Mouse (Mus musculus) adrenal gland, postnatal 25 days (tissue): ENCODE data around the gene Cemip. TPM values are rescaled to one million over a fixed set of nuclear protein-coding genes. Genes with fewer than 3 reads are reported as not detected.

Experiments
- DNase-seq: peaks from one replicate; pipeline ENCODE4 v3.0.0; 2021; ENCODE audit warnings: mixed read lengths
- total RNA-seq: library from RNA; stranded (reverse); gene quantifications from 2 replicates; pipeline ENCODE4 v1.2.3, GENCODE M21; 2021

Cemip gene
- total RNA-seq, 1 experiment from 2014 or later, result 1.6 TPM

DNA sequence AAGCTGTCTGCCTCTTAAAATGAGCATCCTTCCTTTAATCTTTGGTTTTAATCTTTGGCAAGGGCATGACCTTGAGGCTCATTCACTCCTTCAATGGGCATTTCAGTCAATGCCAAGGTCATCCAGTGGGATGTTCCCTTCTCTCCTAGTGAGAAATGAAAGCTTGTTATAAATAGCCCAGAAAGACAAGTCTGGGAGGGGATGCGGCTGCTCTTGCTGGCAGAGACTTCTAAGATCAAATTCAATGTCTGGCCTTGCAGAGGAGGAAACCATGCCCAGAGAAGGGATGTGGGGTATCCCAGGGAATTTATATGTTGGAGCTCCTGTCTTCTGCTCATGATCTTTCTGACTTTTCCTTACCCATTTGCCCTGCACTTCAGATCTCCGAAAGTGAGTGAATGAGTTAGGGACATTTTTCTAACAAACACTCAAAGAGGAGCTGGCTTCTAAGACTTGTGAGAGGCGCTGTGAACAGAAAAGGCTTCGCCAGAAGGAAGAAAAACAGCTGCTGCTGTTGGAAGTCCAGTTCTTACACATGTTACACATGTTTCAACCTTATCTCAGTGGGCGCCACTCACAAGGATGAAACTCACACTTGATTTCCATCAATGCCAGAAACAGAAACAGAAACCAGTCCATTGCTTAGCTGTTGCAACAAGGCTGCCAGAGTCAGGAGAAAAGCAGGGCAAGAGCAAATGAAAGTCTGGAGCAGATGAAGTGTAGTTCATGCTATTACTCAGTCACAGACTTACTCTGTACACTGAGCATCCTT is 120.1 kb downstream of the Cemip start:
- DNase-seq, result no peak

DNA sequence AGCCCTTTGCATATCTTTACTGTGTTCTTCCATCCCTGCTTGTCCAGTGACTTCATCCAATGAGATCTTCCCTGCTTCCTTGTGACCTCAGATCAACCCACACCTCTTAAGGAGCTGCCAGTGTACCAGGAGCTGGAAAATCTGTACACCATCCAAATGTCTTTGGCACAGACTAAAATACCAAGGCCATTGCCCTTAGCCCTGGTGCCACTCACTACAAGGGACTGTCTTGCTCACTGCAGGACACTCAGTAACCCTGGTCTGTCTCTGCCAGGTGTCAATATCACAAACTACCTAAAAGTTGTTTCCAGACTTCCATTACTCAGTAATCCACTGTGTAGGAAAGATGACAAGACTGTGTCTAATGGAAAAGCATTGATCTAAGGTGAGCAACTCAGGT is 121.1 kb downstream of the Cemip start:
- DNase-seq, result no peak

DNA sequence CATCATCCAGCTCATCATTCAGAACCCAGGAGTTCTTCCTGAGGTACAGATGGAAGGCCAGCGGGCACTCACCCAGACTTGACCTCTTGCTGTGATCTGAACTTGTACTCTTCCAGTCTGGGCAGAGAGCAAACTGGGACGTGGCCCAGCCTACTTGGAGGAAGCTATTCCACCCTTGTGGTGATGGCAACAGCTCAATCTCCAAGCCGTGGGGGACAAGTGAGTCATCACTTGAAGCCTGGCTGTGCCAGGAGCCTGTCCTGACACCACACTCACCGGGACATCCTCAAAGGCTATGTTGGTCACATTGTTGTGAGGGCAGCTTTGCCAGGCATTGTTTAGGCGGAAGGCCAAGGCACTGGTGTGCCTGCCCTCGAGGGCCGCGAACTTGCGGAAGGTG is 133.8 kb downstream of the Cemip start:
- DNase-seq, result peak; percentile 5

DNA sequence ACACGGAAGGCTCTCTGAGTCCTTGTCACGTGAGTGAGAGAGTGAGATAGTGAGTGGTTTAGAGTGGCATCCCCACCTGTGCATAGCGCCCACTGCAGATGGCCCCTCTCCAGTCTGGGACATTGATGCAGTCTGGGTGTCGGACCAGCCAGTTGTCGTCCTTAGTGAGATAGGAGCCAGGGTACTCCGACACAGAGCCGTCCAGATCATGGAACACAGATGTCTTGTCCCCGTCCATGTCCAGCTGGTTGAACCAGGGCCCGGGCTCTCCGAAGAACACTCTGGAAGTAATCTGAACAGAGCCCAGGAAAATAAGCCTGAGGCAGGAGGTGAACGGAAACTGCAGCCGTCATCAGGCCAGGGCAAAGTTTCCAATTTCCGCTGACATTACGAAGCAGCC is 135.0 kb downstream of the Cemip start:
- no peak for DNase-seq

DNA sequence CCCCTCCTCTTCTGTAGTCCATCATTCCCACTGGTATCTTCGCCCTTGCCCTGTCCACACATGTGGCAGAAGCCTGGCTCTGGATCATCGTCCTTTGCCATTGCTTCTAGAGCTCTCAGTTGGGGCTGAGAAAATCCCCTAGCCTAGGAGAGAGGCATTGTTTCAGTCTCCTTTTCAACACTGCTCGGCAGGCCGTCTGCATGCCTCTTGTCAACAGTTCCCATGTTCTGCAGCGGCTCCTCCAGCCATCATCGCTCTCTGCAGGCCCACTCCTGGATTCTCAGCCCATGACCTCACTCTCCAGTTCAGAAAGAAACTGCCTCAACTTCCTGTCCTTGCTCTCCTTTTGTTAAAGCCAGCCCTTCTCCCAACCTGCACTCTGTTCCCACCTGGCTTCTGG is 136.6 kb downstream of the Cemip start:
- no peak for DNase-seq

DNA sequence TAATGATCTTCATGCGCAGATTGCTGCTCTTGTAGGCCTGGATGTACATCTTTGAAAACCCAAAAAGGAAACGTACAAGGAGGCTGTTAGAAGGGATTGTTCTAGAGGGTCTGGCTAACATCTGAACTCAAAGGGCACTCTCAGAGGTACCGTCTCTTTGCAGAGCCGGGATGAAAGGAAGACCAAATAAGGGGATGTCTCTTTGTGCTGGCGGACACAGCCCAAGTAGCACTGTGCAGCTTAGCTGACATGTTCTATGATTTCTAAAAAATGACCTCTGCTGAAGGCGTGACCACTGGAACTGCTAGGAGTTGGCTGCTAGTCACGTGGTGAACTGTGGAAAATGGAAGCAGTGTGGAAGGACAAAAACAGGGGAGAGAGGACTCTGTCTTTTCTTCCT is 137.6 kb downstream of the Cemip start:
- no peak for DNase-seq

DNA sequence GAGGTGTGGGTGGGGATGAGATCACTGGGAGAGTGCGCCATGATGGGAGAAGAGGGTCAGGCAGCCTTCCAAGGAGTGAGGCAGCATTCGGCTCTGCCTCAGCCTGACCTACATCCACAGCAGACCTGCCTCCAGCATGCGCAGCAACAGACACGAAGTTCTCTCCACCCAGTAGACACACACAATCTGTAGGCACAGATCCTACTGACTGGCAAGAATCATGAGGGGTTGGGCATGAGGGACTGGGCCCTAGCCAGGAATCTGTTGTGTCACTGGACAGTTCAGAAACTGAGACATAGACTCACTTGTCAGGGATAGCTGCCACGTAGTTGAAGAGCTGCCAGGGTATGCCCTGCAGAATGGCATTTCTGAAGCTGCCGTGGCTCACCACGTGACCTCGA is 144.6 kb downstream of the Cemip start:
- DNase-seq, result peak; percentile 60

DNA sequence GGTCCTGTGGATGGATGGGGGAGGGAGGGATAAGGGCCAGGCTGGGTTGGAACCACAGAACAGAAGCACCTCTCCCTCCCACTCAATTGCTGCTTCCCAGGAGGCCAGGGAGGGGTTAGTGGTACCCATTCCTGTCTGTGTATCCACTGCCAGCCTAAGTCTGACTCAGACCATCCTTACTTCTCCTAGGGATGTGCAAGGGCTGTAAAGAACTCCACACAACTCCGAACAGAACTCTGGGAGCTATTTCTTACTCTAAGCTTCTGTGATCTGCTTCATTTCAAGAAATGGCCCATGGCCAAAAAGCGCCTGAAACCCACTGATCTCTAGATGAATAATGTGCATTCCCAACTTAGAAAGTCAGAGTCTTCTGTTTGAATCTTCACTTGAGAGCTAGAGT is 146.2 kb downstream of the Cemip start:
- DNase-seq, result no peak

DNA sequence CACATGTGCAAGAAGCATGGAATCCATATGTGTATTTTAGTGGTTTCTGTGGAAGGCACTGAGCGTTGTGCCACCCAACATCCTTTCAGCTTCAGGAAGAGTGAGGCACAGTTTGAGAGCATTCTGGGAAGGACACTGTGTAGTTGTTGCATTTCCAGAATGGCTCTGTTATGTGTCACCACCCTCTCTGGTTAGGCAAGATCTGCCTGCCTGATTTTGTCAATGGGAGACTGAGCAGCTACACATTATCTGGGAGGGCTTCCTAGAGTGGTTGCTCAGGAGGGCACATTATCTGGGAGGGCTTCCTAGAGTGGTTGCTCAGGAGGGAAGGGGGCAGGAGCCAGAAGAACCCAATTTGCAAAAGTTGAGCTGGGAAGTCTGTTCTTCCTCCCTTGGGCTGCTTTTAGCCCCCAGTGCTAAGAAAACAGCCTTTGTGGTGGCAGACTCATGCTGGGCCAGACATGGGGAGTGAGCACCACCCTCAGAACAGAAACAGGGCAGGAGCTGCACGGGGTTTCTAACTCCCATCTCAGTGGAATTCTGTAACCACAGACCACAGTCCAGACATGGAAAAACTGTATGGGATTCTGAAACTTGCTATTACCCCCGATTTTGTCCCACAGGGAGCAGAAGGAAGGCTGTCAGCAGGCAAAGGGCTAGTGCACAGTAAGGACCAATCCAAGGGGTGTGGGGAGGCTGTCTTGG is 147.1 kb downstream of the Cemip start:
- DNase-seq, result no peak

DNA sequence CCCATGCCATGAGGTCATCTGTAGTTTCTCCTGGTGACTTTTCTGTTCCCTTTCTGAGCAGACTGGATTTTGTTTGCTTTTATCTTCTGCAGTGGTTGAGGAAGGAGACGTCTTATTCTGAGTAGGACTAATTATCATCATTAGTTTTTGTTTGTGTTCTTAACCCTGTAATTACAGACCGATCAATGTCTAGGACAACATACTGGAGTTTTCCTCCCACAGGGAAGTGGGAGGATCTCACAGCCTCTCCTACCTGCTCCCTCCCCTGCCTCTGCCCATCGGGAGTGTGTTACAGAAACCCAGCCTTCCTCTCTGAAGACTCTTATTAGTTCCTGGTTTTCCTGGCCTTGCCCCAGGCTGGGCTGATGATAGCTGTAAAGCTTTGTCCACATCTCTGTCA is 164.7 kb downstream of the Cemip start:
- no peak for DNase-seq

DNA sequence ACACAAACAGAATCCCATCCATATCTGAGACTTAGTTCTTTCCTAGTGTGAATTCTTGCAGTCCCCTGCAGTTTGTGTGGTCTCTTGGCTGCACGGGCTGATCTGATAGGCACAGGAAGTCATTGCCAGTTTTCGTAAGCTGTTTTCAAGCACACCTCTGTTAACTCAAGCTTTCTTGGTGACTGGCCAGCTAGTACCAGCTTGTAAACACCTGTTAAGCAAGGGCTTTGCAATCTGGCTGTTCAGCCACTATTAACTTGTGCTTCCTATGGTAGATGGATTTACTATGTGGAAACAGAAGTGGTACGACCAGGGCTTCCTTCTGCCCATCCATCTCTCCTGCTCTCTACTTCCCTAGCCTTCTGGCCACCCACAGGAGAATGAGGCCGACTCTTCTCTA is 166.1 kb downstream of the Cemip start:
- DNase-seq, result no peak

DNA sequence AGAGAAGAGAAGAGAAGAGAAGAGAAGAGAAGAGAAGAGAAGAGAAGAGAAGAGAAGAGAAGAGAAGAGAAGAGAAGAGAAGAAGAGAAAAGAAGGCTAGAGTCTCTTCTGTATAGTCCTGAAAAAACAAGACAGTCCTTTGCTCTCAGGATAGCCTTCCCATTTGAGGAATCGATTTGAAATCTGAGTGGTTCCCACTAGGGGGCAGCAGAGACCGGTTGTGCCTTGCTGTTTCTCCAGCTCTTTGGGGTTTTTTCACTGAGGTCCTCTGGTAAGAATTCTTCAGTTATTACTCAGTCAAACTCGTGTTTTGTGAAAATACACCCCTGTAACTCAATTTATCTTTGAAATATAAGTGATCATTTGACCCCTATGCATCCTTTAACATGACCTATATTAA is 171.7 kb downstream of the Cemip start:
- peak; percentile 88 for DNase-seq

DNA sequence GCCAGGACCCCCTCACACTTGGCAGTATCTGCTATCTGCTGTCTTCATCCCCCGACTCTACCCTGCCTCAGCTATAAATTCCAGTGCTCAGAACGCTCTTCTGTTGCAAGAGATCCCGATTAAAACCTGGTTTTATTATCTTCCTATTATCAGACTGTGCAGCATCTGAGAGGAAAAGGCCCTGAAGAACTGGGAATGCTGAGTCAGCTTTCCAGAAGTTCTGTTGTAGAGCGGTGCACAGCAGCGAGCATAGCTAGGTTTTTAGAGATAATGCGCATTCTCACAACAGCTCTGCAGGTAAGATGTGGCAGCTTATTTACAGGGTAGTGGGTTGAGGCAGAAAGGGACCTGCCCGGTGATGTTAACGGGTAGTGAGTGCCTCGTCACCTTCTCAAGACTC is 172.3 kb downstream of the Cemip start:
- DNase-seq, result no peak

DNA sequence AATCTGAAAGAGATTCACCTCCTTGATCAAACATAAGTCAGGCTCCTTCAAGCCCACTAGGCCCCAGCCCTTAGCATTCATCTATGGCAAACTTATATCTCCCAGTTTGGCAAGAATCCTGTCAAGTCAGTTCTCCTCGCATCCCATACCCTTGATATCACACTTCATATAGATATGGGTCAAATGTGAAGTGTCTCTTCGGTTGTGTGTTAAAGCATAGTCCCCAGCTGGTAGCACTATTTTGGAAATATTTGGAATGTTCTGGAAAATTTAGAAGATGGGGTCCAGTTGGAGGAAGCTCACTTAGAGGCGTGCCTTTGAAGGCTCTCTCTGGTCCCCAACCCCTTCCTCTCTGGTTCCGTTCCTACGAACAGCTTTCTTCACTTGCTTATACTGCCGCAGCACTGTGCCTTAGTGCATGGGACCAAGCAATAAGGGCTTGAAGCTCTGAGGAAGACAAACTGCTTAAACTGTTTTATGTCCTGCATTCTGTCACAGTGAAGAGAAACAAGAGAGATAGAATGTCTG is 172.8 kb downstream of the Cemip start:
- no peak for DNase-seq

DNA sequence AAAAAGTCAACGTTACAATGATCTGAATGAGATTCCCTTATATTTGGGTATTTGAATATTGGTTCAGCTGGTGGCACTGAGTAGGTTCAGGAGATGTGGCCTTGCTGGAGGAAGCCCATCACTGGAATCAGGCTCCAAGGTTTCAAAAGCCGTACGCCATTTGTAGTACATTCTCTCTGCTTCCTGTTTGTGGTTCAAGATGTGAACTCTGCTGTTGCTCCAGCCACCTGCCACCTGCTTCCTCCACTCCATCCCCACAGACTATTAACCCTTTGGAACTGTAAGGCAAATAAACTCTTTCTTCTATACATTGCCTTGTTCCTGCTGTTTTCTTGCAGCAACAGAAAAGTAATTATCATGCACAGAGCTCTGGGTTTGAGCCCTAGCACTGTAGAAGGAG is 174.4 kb downstream of the Cemip start:
- no peak for DNase-seq

DNA sequence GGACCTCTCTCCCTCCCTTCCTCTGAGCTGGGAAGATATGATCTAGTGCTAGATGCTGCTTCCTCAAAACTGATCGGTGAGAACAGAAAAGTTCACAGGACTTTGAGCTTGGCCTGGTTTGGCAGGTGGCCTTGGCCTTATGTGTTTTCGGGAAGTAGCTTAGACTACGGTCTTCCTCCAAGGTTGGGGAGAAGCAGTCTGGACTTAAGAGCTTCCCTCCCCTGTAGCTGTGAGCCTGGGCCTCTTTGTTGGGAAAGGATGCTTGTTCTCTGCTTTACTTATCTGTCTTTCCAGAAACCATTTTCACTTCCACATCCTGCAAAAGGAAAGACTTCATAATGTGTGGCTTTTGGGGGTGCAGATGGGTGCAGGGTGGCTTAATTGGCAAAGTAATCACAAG is 181.5 kb downstream of the Cemip start:
- DNase-seq, result no peak

DNA sequence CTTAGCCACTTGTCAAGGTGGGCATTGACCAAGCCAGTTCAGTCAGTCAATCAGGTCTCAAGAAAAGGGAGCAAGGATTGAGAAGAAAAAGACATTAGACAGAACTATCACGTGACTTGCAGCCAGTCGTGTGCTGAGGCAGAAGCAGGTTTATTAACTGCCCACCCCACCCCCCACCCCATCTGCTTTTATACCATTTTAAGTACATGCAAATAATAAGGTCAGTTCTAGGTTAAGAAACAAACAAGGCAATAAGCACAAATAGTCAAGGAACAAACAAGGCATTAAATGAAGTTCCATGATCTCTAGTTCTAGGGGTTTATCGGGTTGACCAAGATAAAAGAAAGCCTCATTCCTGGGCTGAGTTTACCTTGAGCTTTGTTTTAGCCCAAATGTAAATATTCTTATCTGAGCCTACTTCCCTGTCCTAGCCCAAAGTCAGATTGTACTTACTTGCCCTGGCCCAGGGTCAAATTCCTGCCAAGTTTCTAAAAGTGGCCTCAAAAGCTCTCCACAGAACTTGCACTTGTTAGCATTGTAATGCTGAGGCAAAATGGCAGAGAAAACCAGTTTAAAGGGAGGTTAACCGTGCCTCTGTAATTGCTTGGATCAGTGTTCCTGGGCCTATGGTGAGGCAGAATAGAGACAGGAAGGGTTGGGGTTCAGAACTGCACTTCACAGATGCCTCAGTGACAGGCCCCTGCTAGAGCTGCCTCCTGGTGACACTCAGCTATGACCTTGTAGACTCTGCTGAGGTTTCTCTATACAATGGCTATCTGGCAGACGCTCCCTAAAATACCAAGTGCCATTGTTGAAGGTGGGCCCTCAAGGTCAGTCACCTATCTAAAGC is 183.8 kb downstream of the Cemip start:
- DNase-seq, result no peak

DNA sequence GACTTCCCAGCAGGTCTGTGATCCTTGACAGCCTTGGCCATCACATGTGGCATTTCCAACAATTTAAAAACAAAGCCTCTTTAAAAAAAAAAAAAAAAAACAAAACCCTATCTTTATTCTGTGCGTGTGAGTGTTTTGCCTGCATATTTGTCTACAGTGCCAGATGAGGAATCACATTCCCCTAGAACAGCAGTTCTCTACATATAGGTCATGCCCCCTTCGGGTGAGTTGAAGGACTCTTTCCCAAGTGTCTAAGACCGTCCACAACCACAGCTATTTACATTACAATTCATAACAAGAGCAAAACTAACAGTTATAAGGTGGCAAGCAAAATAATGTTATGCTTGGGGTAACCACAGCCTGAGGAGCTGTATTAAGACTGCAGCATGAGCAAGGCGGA is 184.9 kb downstream of the Cemip start:
- no peak for DNase-seq

DNA sequence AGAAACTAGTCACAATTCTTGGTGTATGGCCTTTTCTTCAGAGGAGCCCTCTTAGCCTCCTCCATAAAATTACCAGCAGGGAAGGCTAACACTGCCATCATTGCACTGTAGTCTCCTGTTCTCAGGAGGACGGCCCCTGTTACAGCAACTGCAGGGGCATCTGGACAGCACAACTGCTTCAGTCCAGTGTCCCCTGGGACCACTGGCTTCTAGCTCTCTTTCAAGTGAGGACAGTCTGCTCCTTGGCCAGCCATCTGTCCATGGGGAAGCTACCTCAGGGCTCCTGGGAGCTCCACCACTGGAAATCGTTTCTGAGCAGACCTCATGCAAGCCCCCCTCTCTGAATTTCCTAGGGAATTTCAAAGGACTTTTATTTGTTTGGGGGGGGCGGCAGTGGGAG is 185.8 kb downstream of the Cemip start:
- DNase-seq, result no peak

DNA sequence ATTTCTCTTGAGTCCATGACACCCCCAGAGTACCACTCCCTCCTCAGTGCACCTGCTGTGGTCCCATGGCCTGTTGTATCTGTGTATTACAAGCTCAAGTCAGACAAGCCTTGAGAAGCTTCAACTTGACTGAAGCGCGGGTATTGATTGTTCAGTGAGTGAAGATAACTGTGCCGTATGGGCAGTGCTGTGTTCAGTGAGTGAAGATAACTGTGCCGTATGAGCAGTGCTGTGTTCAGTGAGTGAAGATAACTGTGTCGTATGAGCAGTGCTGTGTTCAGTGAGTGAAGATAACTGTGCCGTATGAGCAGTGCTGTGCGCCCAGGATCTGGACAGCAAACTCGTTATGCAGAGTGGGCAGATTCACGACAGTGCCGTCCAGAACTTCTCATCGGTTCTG is 188.0 kb downstream of the Cemip start:
- DNase-seq, result no peak

DNA sequence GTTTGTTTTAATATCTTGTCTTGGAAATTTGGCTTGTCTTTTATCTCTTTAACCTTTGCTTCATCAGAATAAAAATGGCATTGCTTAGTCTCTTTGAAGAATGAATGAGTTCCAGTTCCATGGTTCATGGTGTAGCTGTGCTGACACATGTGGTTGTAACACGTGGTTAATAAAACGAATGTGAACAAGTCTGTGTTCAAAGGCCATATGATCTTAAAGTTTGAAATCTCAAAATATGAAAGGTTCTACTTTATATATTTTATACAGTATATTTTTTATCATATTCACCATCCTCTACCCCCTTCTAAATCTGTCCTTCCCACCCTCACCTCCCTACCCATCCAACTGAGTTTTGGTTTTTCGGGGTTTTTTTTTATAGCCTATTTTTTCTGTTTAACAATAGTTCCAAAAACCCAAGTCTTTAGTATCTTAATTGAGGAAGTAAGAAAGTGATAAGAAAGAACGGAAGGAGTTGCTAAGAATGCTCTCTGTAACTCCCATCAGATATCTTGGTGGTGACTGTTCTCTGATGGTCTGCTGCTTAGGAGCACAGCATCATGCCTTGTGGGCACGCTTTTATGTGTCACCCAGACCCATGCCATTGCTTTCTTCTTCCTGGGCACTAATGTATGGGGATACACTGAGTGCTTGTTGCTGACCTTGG is 190.1 kb downstream of the Cemip start:
- DNase-seq, result no peak

DNA sequence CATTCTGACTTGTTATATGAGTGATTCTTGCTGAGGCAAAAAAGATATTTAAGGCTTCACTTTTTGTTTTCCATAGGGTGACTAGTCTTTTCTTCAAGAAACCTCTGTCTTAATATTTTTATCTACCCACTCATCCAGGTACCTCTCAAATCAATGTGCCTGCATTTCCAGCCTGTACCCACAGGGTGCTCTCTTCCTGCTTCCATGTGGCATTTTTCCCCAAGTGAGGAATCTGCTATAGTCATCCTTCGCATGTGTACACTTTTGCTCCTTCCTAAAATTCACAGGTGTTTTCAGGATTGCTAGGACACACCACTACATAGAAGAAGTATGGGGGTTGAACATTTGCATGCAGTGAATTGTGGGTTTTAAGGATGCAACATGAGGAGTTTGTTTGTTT is 192.0 kb downstream of the Cemip start:
- DNase-seq, result no peak

DNA sequence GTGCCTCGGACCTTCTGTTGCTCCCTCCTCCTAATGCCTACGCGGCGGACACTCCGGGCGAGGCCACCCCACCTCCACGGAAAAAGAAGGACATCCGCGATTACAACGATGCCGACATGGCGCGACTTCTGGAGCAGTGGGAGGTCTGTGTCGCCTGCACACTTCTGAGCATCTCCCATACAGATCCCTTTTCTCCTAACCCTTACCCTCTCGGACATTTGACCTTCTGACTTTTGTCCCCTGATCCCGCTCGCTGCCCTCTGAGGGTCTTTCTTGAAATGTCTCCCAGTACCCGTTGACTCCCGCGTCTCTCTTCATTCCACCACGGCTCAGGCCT is 194.0 kb downstream of the Cemip start:
- no peak for DNase-seq
